Mouse (Mus musculus) C2C12 (cell line): ENCODE measurements around the gene Gm10226. TPM values are rescaled to one million over a fixed set of nuclear protein-coding genes. Genes with fewer than 3 reads are reported as not detected.
A peak's percentile ranks its signal among the peaks of the same experiment; 100 is the strongest.
"Not testable (repeated sequence)": the region's sequence is repeated elsewhere in the genome, so short reads cannot be mapped to it uniquely, and the experiment has no call there.

Source experiments
- H3K27me3 ChIP-seq: one replicate; pipeline ENCODE4 v1.6.1; 2011; ENCODE audit not compliant: control insufficient read depth, insufficient read depth, insufficient read length
- H3K36me3 ChIP-seq: one replicate; pipeline ENCODE4 v1.6.1; 2011; ENCODE audit not compliant: control insufficient read depth, insufficient read depth
- H3K4me3 ChIP-seq: one replicate; pipeline ENCODE4 v1.5.1; 2011; ENCODE audit warnings: mild to moderate bottlenecking, control low read depth; ENCODE audit not compliant: poor library complexity, insufficient read depth, severe bottlenecking
- H3K79me2 ChIP-seq: one replicate; pipeline ENCODE4 v1.6.1; 2011; ENCODE audit not compliant: control insufficient read depth, insufficient read depth
- H3K79me3 ChIP-seq: one replicate; pipeline ENCODE4 v1.6.1; 2011; ENCODE audit warnings: low read depth, control low read depth
- H3ac ChIP-seq: one replicate; pipeline ENCODE3; 2011; ENCODE audit warnings: low read depth; ENCODE audit not compliant: control insufficient read depth, insufficient read length
- CEBPB ChIP-seq: IDR thresholded peaks from one replicate; pipeline ENCODE4 v1.6.1; 2011; ENCODE audit warnings: low read depth, mild to moderate bottlenecking, control low read depth, moderate library complexity
- CTCF ChIP-seq: IDR thresholded peaks from one replicate; pipeline ENCODE4 v1.5.1; 2011; ENCODE audit not compliant: control insufficient read depth, insufficient read depth, insufficient read length
- FOSL1 ChIP-seq: IDR thresholded peaks from one replicate; pipeline ENCODE4 v1.8.0; 2011; ENCODE audit warnings: mild to moderate bottlenecking, low read length; ENCODE audit not compliant: poor library complexity, insufficient read depth, severe bottlenecking
- MAX ChIP-seq: IDR thresholded peaks from one replicate; pipeline ENCODE4 v1.6.1; 2011; ENCODE audit warnings: mild to moderate bottlenecking, control low read depth
- MYOD1 ChIP-seq: IDR thresholded peaks from one replicate; pipeline ENCODE4 v1.6.1; 2011; ENCODE audit warnings: low read depth; ENCODE audit not compliant: control insufficient read depth, insufficient read length
- MYOG ChIP-seq: IDR thresholded peaks from one replicate; pipeline ENCODE4 v1.6.1; 2011; ENCODE audit not compliant: control insufficient read depth, insufficient read length; ENCODE audit errors: extremely low read depth
- USF1 ChIP-seq: IDR thresholded peaks from one replicate; pipeline ENCODE4 v1.6.1; 2011; ENCODE audit warnings: low read depth, mild to moderate bottlenecking, control low read depth, moderate library complexity
- polyA plus RNA-seq: library from polyadenylated mRNA; unstranded; fragments of >200 nt; fragmentation: generic; extraction: Trizol; gene quantifications from one replicate; pipeline ENCODE4 v1.2.1, GENCODE M21; 2012; ENCODE audit warnings: missing spikeins

The Gm10226 gene
- polyA plus RNA-seq, 1 experiment, result not detected

DNA sequence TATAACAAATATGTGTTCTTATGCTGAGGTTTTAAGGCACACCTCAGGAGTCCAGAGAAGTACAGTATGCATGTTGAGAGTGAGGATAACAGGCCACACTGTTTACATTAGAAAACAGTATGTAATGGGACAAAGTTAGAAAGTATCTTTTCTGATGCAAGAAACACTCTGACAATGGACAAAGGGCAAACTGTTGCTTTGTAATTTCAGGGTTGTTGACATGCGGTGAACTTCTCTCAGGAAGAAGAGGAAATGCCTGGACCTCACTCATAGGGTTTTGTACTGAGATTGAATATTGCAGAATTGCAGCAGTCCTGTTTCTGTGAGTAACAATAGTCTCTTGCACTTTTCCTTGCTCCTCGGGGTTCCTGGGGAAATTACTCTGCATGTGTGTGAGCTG lies 16.7 kb downstream of the Gm10226 start:
- H3K4me3 ChIP-seq, result no peak overlapping the region
- peaks cover 3% of the 10 kb centered on the region for H3K36me3 ChIP-seq
- TF ChIP-seq CEBPB (no peak), MAX (no peak), CTCF (no peak), MYOD1 (no peak), USF1 (no peak)
- peak overlapping the region; percentile 23 for H3ac ChIP-seq
- peaks cover 13% of the 10 kb centered on the region for H3K79me2 ChIP-seq
- H3K27me3 ChIP-seq, result no peaks in the 10 kb centered on the region
- H3K79me3 ChIP-seq, result no peaks in the 10 kb centered on the region

GRCm38 (mm10) chr17:21730495-21730894 lies 38.8 kb downstream of the Gm10226 start, which contains the start of gene Zfp229:
Zfp229 (plus strand) TSS chr17:21730795.
- H3K4me3 ChIP-seq, H3K36me3 ChIP-seq, H3ac ChIP-seq, H3K79me3 ChIP-seq, H3K79me2 ChIP-seq, H3K27me3 ChIP-seq: not testable (repeated sequence)

- no peaks in the 10 kb centered on the region for H3K27me3 ChIP-seq
- H3K4me3 ChIP-seq, result no peak overlapping the region
- no peak overlapping the region for H3ac ChIP-seq
- no peaks in the 10 kb centered on the region for H3K79me2 ChIP-seq
- no peak for TF ChIP-seq MYOG
- TF ChIP-seq FOSL1, result no peak
- TF ChIP-seq CTCF, result no peak
- TF ChIP-seq MAX, result no peak
- no peak for TF ChIP-seq USF1
- TF ChIP-seq CEBPB, result no peak
- no peak for TF ChIP-seq MYOD1
- H3K36me3 ChIP-seq, result no peaks in the 10 kb centered on the region
- H3K79me3 ChIP-seq, result no peaks in the 10 kb centered on the region
Observed at GRCm38 (mm10) chr17:21733049-21733448, 41.4 kb downstream of the Gm10226 start.

DNA sequence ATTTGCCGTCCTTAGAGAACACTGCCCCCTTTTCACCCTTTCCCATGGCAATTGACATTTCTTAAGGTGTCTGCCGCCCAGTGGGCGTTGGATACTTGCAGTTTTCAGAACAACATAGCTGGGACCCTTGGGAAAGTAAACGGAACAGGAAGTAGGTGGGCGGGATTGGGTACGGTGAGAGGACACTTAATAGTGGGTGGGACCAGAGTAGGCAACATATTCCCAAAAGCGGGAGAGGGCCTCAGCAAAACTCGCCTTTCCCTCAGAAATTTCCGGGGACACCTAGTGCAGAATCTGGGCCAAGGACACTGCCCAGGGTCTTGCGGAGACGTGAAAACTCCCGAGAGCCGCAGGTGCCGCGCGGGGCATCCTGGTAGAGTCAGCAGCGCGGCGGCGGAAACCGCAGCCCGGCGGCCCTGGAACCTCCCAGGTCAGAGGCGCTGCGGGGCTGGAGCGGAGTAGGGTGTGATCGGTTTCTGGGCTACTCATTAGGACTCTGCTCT lies 41.9 kb downstream of the Gm10226 start:
- peak overlapping the region; percentile 77 for H3ac ChIP-seq
- no peak for TF ChIP-seq CEBPB
- TF ChIP-seq MAX, result no peak
- TF ChIP-seq USF1, result no peak
- no peak for TF ChIP-seq FOSL1
- TF ChIP-seq CTCF, result no peak
- no peak for TF ChIP-seq MYOD1
- no peak for TF ChIP-seq MYOG
- no peaks in the 10 kb centered on the region for H3K79me3 ChIP-seq
- H3K27me3 ChIP-seq, result no peaks in the 10 kb centered on the region
- no peaks in the 10 kb centered on the region for H3K36me3 ChIP-seq
- no peaks in the 10 kb centered on the region for H3K79me2 ChIP-seq
- peak overlapping the region; percentile 48 for H3K4me3 ChIP-seq

Other genes with a start within 250 kb of the Gm10226 start
- gene Zfp51, start 241.5 kb upstream of the Gm10226 start, polyA plus RNA-seq, result 1.6 TPM
- 2.0 TPM for gene Zfp53, start 202.9 kb upstream of the Gm10226 start, polyA plus RNA-seq
- gene Zfp52, start 156.3 kb upstream of the Gm10226 start, polyA plus RNA-seq, result 2.8 TPM
- gene Zfp948, start 124.9 kb upstream of the Gm10226 start, polyA plus RNA-seq, result 2.3 TPM
- 0.13 TPM for gene Zfp983, start 41.2 kb upstream of the Gm10226 start, polyA plus RNA-seq
- 0.46 TPM for gene Zfp760, start 15.9 kb downstream of the Gm10226 start, polyA plus RNA-seq
- 0.39 TPM for gene Zfp229, start 38.9 kb downstream of the Gm10226 start, polyA plus RNA-seq
- gene Zfp820, start 153.9 kb downstream of the Gm10226 start, polyA plus RNA-seq, result 0.26 TPM
- 0.74 TPM for gene Zfp995, start 218.1 kb downstream of the Gm10226 start, polyA plus RNA-seq